Mouse (Mus musculus) ES-E14 (cell line): ENCODE results near the gene Ifit3b.

Experiments
- CHD2 ChIP-seq: IDR thresholded peaks from 2 replicates; pipeline ENCODE4 v1.6.1; 2014; ENCODE audit warnings: mild to moderate bottlenecking, low read depth, low read length, inconsistent platforms
- HCFC1 ChIP-seq: IDR thresholded peaks from 2 replicates; pipeline ENCODE4 v1.6.1; 2012; ENCODE audit warnings: low read length, inconsistent platforms, borderline replicate concordance; ENCODE audit not compliant: insufficient read depth
- ZC3H11A ChIP-seq: IDR thresholded peaks from 2 replicates; pipeline ENCODE4 v1.6.1; 2012; ENCODE audit warnings: low read depth, mild to moderate bottlenecking, inconsistent platforms, low read length, borderline replicate concordance

DNA sequence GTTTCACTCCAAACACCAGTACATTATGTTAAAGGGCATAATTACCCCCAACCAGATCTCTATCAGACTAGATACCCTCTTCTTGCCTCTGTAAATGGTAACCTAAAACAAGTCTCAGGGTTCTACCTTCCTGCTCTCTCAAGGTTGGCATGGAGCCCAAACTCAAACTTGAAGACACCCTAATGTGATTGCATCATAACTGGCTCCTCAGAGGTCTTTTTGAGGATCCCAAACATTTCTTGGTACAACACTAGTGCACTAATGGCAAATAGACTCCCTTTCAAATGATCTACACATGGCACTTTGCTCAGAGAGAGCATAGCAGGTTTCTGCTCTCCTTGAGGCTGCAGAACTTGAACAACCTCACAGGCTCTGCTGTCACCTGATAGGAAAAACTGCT is 11.0 kb upstream of the Ifit3b start:
- TF ChIP-seq ZC3H11A (no peak), HCFC1 (no peak), CHD2 (no peak)
